9 mouse cellular contexts compared by ENCODE assay signal in genomic region chr6:142884128-142884527, GRCm38 (mm10).
DNase-seq lines count a peak whose midpoint lies in the region; ATAC-seq and TF ChIP-seq lines count a peak whose summit lies in the region.
"Had no signal": no experiment of that assay in that cellular context is flagged by ENCODE, and none has a peak within 500 bp of the region (broad histone marks: within the 10 kb centered on the region; RNA-seq: fewer than 3 reads in every experiment).

No protein-coding gene starts in this region.

- no peak overlapping the region for H3K9ac ChIP-seq in lung, postnatal 0 days (replicated peaks; ENCODE audit: low read depth)
- no peak overlapping the region for H3K9ac ChIP-seq in liver, postnatal 0 days (replicated peaks)

- H3K4me3 ChIP-seq in lung, postnatal 0 days (ENCODE audit: low read depth, low read length): no peak overlapping the region
- H3K4me3 ChIP-seq in embryonic facial prominence, embryonic 10.5 days: no peak overlapping the region
- no peak overlapping the region for H3K4me3 ChIP-seq in liver, postnatal 0 days (ENCODE audit: low read depth, low read length)

- TF ChIP-seq CTCF in lung, postnatal 0 days (IDR thresholded peaks at IDR 0.05): no peak
- TF ChIP-seq CTCF in liver, postnatal 0 days (IDR thresholded peaks at IDR 0.05; ENCODE audit: low read depth): no peak

- 47% methylated on average over 9 of the region's 9 CpGs for WGBS in lung, postnatal 0 days
- WGBS in embryonic facial prominence, embryonic 10.5 days: 60% methylated on average over 9 of the region's 9 CpGs
- WGBS in liver, postnatal 0 days (ENCODE audit: insufficient replicate concordance): 48% methylated on average over 9 of the region's 9 CpGs

- ATAC-seq in lung, postnatal 0 days: no peak
- ATAC-seq in liver, postnatal 0 days: peak; percentile 51

- H3K4me1 ChIP-seq in lung, postnatal 0 days (ENCODE audit: insufficient read depth, low read depth, low read length): peaks cover 3% of the 10 kb centered on the region; the same call in 1 of the 2 replicates
- peaks cover 14% of the 10 kb centered on the region for H3K4me1 ChIP-seq in embryonic facial prominence, embryonic 10.5 days
- H3K4me1 ChIP-seq in liver, postnatal 0 days (ENCODE audit: insufficient read depth): peaks cover 15% of the 10 kb centered on the region

- H3K4me2 ChIP-seq in lung, postnatal 0 days (replicated peaks; ENCODE audit: low read depth, low read length): no peak overlapping the region
- no peak overlapping the region for H3K4me2 ChIP-seq in liver, postnatal 0 days (ENCODE audit: low read depth, low read length)

- no peaks in the 10 kb centered on the region for H3K9me3 ChIP-seq in lung, postnatal 0 days (ENCODE audit: low read length)
- H3K9me3 ChIP-seq in embryonic facial prominence, embryonic 10.5 days: no peaks in the 10 kb centered on the region
- H3K9me3 ChIP-seq in liver, postnatal 0 days (ENCODE audit: low read length): no peaks in the 10 kb centered on the region

- peak; percentile 42 for DNase-seq in lung, postnatal 10 days
- DNase-seq in lung, postnatal 0 days (ENCODE audit: low spot score): no peak
- DNase-seq in embryonic facial prominence, embryonic 10.5 days (ENCODE audit: low spot score): peak; percentile 35
- peak; percentile 73 for DNase-seq in liver, postnatal 0 days
- DNase-seq in thymus, postnatal 25 days: peak; percentile 86
- no peak for DNase-seq in embryo, embryonic 11 days
- DNase-seq in adrenal gland, adult 8-10 months: no peak
- DNase-seq in cerebellum, adult 9-10 months: no peak
- DNase-seq: adrenal gland, postnatal 25 days had no signal

- no peaks in the 10 kb centered on the region for H3K36me3 ChIP-seq in lung, postnatal 0 days (ENCODE audit: insufficient read depth, low read length)
- no peaks in the 10 kb centered on the region for H3K36me3 ChIP-seq in embryonic facial prominence, embryonic 10.5 days (replicated peaks)
- H3K36me3 ChIP-seq in liver, postnatal 0 days (replicated peaks; ENCODE audit: insufficient read depth, low read length): no peaks in the 10 kb centered on the region

- no peak for TF ChIP-seq EP300 in lung, postnatal 0 days (IDR thresholded peaks at IDR 0.05)
- TF ChIP-seq EP300 in liver, postnatal 0 days (IDR thresholded peaks at IDR 0.05; ENCODE audit: low read depth): no peak

- no peaks in the 10 kb centered on the region for H3K27me3 ChIP-seq in lung, postnatal 0 days (replicated peaks; ENCODE audit: insufficient read depth, low read length)
- H3K27me3 ChIP-seq in embryonic facial prominence, embryonic 10.5 days (replicated peaks; ENCODE audit: low read depth, poor library complexity, severe bottlenecking): no peaks in the 10 kb centered on the region
- H3K27me3 ChIP-seq in liver, postnatal 0 days (ENCODE audit: insufficient read depth, low read length): no peaks in the 10 kb centered on the region

- no peak overlapping the region for H3K27ac ChIP-seq in lung, postnatal 0 days (ENCODE audit: low read length)
- no peak overlapping the region for H3K27ac ChIP-seq in embryonic facial prominence, embryonic 10.5 days (replicated peaks)
- no peak overlapping the region for H3K27ac ChIP-seq in liver, postnatal 0 days (ENCODE audit: low read depth)

Comparison
In these comparisons a context has a peak if more than half of its experiments do, and no peak if none do; other contexts are left out.
1. DNase-seq: peak in lung, postnatal 10 days (single experiment), embryonic facial prominence, embryonic 10.5 days (single experiment), liver, postnatal 0 days (single experiment) and thymus, postnatal 25 days (single experiment); none in lung, postnatal 0 days (single experiment), embryo, embryonic 11 days (single experiment), adrenal gland, adult 8-10 months (single experiment) and cerebellum, adult 9-10 months (single experiment).